Mouse (Mus musculus) kidney, adult 10 weeks (tissue): Measurements from ENCODE around the gene Gm8251. TPM values are rescaled to one million over a fixed set of nuclear protein-coding genes. Genes with fewer than 3 reads are reported as not detected.

Source experiments
- polyA plus RNA-seq: library from polyadenylated mRNA; stranded (reverse); fragments of 350-450 nt; fragmentation: Illumina TruSeq; extraction: RNeasy Lipid Tissue Mini Kit (QIAGEN cat#74804); gene quantifications from one replicate; pipeline ENCODE4 v1.2.3, GENCODE M21; 2014; ENCODE audit warnings: low read depth, low replicate concordance

Gene Gm8251
- polyA plus RNA-seq, result 0.24 TPM

DNA sequence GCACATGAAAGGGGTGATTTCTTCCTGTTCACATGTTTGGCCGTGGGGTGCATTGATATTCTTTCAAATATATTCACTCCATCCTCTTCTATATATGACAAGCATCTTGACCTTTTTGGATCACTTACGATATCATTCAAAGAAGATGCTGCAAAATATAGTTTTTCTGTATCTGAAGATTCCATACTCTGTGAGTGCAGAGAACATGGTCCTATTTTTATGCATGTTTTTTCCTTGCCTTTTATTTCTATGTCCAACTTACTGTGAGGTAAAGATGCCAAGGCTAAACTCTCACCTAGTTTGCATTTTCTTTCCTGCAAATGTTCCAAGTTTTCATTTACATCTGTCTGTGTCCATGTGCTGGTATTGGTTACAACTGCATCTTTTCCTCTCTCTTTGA is at the start of gene Gm8251:
Gm8251 (minus strand) TSS at position 101 of the 400 bp plus-strand sequence.

DNA sequence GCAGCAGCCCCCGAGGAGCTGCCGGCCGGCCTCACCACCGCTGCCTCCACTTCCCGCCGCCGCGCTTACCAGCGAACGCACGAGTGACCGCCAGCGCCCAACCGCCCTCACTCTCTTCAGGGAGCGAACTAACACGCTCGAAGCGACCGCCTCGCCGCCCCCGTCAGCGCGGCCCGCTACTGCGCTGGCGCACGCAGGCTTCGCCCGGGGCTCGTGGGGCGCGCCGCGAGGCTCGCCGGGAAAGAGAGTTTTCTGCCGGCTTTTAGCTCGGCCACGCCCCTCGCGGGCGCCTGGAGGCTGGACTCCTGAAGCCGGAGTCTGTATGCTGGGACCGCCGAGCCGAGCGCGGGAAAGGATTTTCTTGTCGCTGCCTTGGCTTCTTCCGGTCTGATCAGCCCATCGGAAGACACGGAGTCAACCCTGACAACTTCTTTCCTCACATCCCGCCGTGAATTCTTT is 40.6 kb upstream of the Gm8251 start, which contains the start of gene Tex30:
Tex30 (minus strand) TSS at position 183 of the 459 bp plus-strand sequence.

DNA sequence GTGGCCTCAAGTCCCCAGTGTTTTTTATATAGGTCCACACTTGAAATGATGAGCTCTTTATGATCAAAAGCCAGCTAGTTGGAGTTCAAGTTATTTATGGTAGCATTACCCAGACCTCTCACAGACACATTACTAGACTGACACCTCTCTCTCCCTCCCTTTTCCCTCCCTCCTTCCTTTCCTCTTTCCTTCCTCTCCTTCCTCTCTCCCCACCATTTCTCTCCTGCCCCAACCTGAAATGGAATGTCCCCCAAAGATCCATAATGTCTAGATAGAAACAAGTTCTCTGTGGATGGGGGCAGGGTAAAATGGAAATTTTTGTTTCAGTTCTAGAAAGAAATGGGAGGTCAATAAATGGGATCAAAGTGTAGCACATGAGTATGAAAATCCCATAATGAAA is 41.8 kb downstream of the Gm8251 start, which contains the start of gene Mettl21c:
Mettl21c (minus strand) TSS at position 101 of the 400 bp plus-strand sequence.

Other genes with a start within 250 kb of the Gm8251 start
- 98.1 TPM for gene Uxs1, start 234.1 kb downstream of the Gm8251 start, polyA plus RNA-seq
- gene Tpp2, start 128.3 kb downstream of the Gm8251 start, polyA plus RNA-seq, result 69.4 TPM
- not detected for gene Mettl21c, start 41.9 kb downstream of the Gm8251 start, polyA plus RNA-seq
- gene Tex30, start 40.5 kb upstream of the Gm8251 start, polyA plus RNA-seq, result 31.1 TPM
- gene Kdelc1, start 56.9 kb upstream of the Gm8251 start, polyA plus RNA-seq, result 21.3 TPM
- 49.4 TPM for gene Bivm, start 57.0 kb upstream of the Gm8251 start, polyA plus RNA-seq
- 29.8 TPM for gene Ercc5, start 85.8 kb upstream of the Gm8251 start, polyA plus RNA-seq
- gene Mettl21e, start 157.0 kb upstream of the Gm8251 start, polyA plus RNA-seq, result not detected